Mouse (Mus musculus) bone marrow, adult 2 months (tissue): Measurements from ENCODE around the gene Mical3. TPM values are rescaled to one million over a fixed set of nuclear protein-coding genes. Genes with fewer than 3 reads are reported as not detected.

Source experiments
- H3K27ac ChIP-seq: fragments of 200-500 bp; 2 replicates; pipeline ENCODE4 v1.5.1; 2012; ENCODE audit warnings: low read depth, mild to moderate bottlenecking, control low read depth, inconsistent platforms, low read length; ENCODE audit not compliant: control insufficient read depth, poor library complexity, insufficient read depth
- H3K4me1 ChIP-seq: fragments of 200-500 bp; 2 replicates; pipeline ENCODE4 v1.6.1; 2011; ENCODE audit warnings: low read length; ENCODE audit not compliant: control insufficient read depth, insufficient read depth
- H3K4me3 ChIP-seq: fragments of 200-500 bp; replicated peaks from 2 replicates; pipeline ENCODE3; 2011; ENCODE audit warnings: mild to moderate bottlenecking, low read depth, low read length, control low read depth; ENCODE audit not compliant: control insufficient read depth
- CTCF ChIP-seq: fragments of 200-500 bp; IDR thresholded peaks from 2 replicates; pipeline ENCODE4 v1.5.1; 2011; ENCODE audit warnings: low read length, control low read depth; ENCODE audit not compliant: control insufficient read depth, insufficient read depth
- POLR2A ChIP-seq: fragments of 200-500 bp; IDR thresholded peaks from 2 replicates; pipeline ENCODE4 v1.6.1; 2011; ENCODE audit warnings: low read depth, mild to moderate bottlenecking, control low read depth, low read length, borderline replicate concordance; ENCODE audit not compliant: control insufficient read depth
- WGBS: fragments of 180-500 bp; shearing (Covaris S2); methylation state at CpG from one replicate; pipeline ENCODE4 v1.1.7; 2018; 5-methylcytosine and 5-hydroxymethylcytosine counted together
- polyA plus RNA-seq: library from polyadenylated mRNA; stranded (reverse); fragments of >200 nt; gene quantifications from 2 replicates; pipeline ENCODE4 v1.2.4, GENCODE M21; 2011; ENCODE audit warnings: low replicate concordance; ENCODE audit not compliant: missing spikeins, insufficient read depth, insufficient read length

Mical3 gene
- polyA plus RNA-seq, 1 experiment, result 53.1 TPM

- no peak overlapping the region for H3K4me3 ChIP-seq
- TF ChIP-seq CTCF (no peak), POLR2A (no peak)
- H3K4me1 ChIP-seq, result no peaks in the 10 kb centered on the region
- 86% methylated on average over 9 of the region's 9 CpGs for WGBS
- H3K27ac ChIP-seq, result no peak overlapping the region
Measured at GRCm38 (mm10) chr6:120945510-120945909, 185.3 kb downstream of the Mical3 start.

DNA sequence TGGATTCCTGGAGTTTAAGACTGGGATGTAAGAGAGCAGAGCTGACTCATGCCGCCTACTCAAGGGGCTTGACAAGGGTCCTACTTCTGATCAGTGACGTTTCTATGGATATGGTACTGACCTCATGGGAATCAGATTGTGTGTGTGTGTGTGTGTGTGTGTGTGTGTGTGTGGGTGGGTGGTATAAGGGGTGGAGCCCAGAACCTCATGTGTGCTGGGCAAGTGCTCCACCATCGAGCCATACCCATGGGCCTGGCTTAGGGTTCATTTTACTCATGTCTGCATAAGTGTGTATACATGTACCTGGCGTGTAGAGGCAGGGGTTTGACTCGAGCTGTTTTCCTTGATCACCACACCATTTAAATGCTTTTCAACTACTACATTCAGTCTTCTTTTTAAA is 186.8 kb downstream of the Mical3 start:
- Histone ChIP-seq H3K27ac (no peak overlapping the region), H3K4me3 (no peak overlapping the region), H3K4me1 (no peaks in the 10 kb centered on the region)
- no peak for TF ChIP-seq CTCF
- TF ChIP-seq POLR2A, result no peak
- 84% methylated on average over 5 of the region's 5 CpGs for WGBS

DNA sequence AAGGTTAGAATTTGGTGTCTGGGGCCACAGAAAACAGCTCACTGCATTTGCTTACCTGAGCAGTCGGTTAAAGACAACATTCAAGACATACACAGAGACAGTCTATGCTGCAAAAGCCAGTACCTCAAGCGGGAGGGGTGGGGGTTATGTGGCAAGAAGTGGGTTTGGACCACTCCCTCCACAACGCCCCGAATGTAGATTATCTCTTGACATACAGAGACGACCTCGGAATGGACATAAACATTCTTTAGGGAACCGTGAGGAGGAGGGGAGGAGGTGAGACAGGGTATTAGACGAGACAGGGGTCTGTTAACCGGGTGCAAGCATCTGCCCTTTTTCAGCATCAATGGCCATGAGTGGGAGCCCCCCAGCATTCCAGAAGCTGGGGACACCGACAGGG is 187.2 kb downstream of the Mical3 start:
- 67% methylated on average over 10 of the region's 10 CpGs for WGBS
- Histone ChIP-seq H3K4me1 (no peaks in the 10 kb centered on the region), H3K27ac (no peak overlapping the region), H3K4me3 (no peak overlapping the region)
- no peak for TF ChIP-seq CTCF
- TF ChIP-seq POLR2A, result no peak

GRCm38 (mm10) chr6:120943079-120943478 is 187.7 kb downstream of the Mical3 start:
- TF ChIP-seq POLR2A, result no peak
- TF ChIP-seq CTCF, result no peak
- no peaks in the 10 kb centered on the region for H3K4me1 ChIP-seq
- no peak overlapping the region for H3K27ac ChIP-seq
- WGBS, result 84% methylated on average over 2 of the region's 2 CpGs
- no peak overlapping the region for H3K4me3 ChIP-seq

DNA sequence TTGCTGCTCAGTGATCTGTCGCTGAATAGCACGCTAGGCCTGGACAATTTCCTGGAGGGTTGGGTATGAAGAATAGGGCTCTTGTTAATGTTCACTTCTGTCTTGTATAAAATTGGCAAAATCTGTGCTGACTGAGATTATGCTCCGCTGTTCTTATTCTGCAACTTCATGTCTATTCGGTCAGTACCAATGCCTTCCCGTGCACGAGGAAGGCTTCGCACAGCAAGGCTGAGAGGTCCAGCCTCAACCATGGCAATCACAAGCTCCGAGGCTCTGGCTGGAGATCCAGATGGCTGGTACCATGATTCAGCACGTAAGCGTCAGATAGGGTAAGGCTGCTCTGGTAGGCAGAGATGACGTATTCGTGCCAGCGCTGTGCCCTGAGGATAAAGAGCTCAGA is 189.2 kb downstream of the Mical3 start:
- H3K4me1 ChIP-seq, result no peaks in the 10 kb centered on the region
- TF ChIP-seq CTCF (no peak), POLR2A (no peak)
- no peak overlapping the region for H3K27ac ChIP-seq
- WGBS, result 91% methylated on average over 13 of the region's 13 CpGs
- no peak overlapping the region for H3K4me3 ChIP-seq

- WGBS, result 89% methylated on average over 7 of the region's 7 CpGs
- Histone ChIP-seq H3K4me3 (no peak overlapping the region), H3K4me1 (no peaks in the 10 kb centered on the region), H3K27ac (no peak overlapping the region)
- no peak for TF ChIP-seq POLR2A
- TF ChIP-seq CTCF, result no peak
Measured at GRCm38 (mm10) chr6:120941084-120941481, 189.7 kb downstream of the Mical3 start.

DNA sequence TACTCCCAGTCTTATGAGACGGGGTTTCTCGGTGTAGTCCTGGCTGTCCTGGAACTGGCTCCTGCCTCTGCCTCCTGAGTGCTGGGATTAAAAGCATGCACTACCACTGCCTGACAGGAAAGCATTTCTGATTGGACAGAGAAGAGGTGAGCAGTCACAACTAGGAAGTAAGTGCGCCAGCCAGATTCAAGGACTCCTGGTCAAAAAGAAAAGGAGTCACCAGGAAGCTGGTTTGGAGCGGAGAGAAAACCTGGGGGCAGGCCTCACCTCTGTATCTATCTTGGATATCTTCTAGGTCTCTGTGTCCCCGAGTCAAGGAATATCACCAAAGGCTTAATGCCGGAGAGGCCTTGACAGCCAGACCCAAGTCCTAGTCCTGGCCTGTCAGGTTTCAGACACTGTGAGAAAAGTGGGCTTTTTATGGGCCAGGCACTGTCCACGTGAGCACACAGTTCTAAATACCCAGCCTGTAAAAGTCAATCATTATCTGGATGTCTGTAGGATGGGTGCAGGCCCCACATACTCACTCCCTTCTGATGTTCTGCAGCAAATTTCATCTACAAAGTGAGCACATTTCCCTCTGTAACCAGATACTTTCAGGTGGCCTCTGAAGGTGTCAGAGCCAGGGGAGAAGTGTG is 190.2 kb downstream of the Mical3 start:
- H3K4me3 ChIP-seq, result no peak overlapping the region
- TF ChIP-seq CTCF (no peak), POLR2A (no peak)
- H3K4me1 ChIP-seq, result no peaks in the 10 kb centered on the region
- no peak overlapping the region for H3K27ac ChIP-seq
- 93% methylated on average over 7 of the region's 7 CpGs for WGBS

DNA sequence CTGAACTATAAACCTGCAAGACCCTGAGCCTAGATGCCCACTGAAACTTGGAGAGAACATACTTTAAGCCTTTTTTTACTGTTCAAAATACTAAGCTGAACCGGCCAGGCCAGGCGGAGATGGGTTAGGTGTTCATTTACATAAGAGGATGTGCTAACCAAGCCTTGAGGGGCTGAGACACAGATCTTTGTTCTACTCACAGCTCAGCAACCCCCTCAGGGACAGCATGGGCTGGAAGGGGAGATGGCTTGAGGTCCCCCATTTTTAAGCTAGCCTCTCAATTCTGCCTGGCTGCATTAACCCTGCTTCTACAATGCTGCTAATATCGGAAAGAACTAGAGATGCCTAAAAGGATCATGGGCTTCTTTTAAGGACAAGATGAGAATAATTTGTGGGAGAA is 191.0 kb downstream of the Mical3 start:
- Histone ChIP-seq H3K4me1 (no peaks in the 10 kb centered on the region), H3K4me3 (no peak overlapping the region), H3K27ac (no peak overlapping the region)
- TF ChIP-seq CTCF, result no peak
- TF ChIP-seq POLR2A, result no peak
- 87% methylated on average over 3 of the region's 3 CpGs for WGBS

GRCm38 (mm10) chr6:120938763-120939450 is 191.9 kb downstream of the Mical3 start:
- WGBS, result 90% methylated on average over 12 of the region's 12 CpGs
- H3K27ac ChIP-seq, result no peak overlapping the region
- no peak overlapping the region for H3K4me3 ChIP-seq
- no peaks in the 10 kb centered on the region for H3K4me1 ChIP-seq
- TF ChIP-seq CTCF (no peak), POLR2A (no peak)
